Mouse (Mus musculus) liver, embryonic 14.5 days (tissue): ENCODE data around the gene Hoxd9. TPM values are rescaled to one million over a fixed set of nuclear protein-coding genes. Genes with fewer than 3 reads are reported as not detected.

Source experiments
- ATAC-seq: fragments of 200-750 bp; cut with Nextera tagmentation; 2 replicates; pipeline ENCODE4 v1.8.0; 2017; ENCODE audit warnings: moderate number of reproducible peaks, mild to moderate bottlenecking, moderate library complexity; ENCODE audit not compliant: insufficient read depth
- DNase-seq, 3 experiments: peaks; one replicate each; pipeline ENCODE4 v3.0.0-alpha.2; 2012 to 2013; ENCODE audit warnings: low read depth in 3 of 3, low spot score in 3 of 3
- H3K27ac ChIP-seq: fragments of 300-500 bp; sonication (generic); 2 replicates; pipeline ENCODE4 v1.5.1; 2014; ENCODE audit warnings: moderate library complexity, mild to moderate bottlenecking, control low read depth, inconsistent platforms
- H3K27me3 ChIP-seq: fragments of 300-500 bp; sonication (generic); 2 replicates; pipeline ENCODE4 v1.6.1; 2014; ENCODE audit warnings: mild to moderate bottlenecking, low read length, moderate library complexity; ENCODE audit not compliant: control insufficient read depth, insufficient read depth
- H3K36me3 ChIP-seq: fragments of 300-500 bp; sonication (generic); replicated peaks from 2 replicates; pipeline ENCODE4 v1.6.1; 2014; ENCODE audit warnings: low read depth; ENCODE audit not compliant: control insufficient read depth, insufficient read depth
- H3K4me1 ChIP-seq, 2 experiments: fragments of 200-500 bp in 1 of 2; fragments of 300-500 bp in 1 of 2; sonication (generic) in 1 of 2; replicated peaks; 2 replicates each; pipeline ENCODE4 v1.6.1; 2012 to 2014; ENCODE audit warnings: antibody characterized with exemption in 1 of 2, inconsistent platforms in 1 of 2, low read length in 1 of 2; ENCODE audit not compliant: control insufficient read depth in 2 of 2, insufficient read depth in 2 of 2
- H3K4me2 ChIP-seq: fragments of 300-500 bp; sonication (generic); 2 replicates; pipeline ENCODE4 v1.6.1; 2014; ENCODE audit warnings: low read depth, mild to moderate bottlenecking, control low read depth, moderate library complexity
- H3K4me3 ChIP-seq, 2 experiments: fragments of 200-500 bp in 1 of 2; fragments of 300-500 bp in 1 of 2; sonication (generic) in 1 of 2; 2 replicates each; pipeline ENCODE4 v1.5.1; 2012 to 2014; ENCODE audit warnings: low read depth in 2 of 2, low read length in 2 of 2, mild to moderate bottlenecking in 2 of 2, control low read depth in 1 of 2, inconsistent platforms in 1 of 2, moderate library complexity in 1 of 2; ENCODE audit not compliant: insufficient read depth in 1 of 2
- H3K9ac ChIP-seq: fragments of 300-500 bp; sonication (generic); replicated peaks from 2 replicates; pipeline ENCODE4 v1.6.1; 2014; ENCODE audit warnings: mild to moderate bottlenecking, control low read depth, moderate library complexity
- H3K9me3 ChIP-seq: fragments of 300-500 bp; sonication (generic); 2 replicates; pipeline ENCODE4 v1.6.1; 2016; ENCODE audit warnings: low read length, mixed read lengths; ENCODE audit not compliant: control insufficient read depth
- CTCF ChIP-seq: IDR thresholded peaks from 2 replicates; pipeline ENCODE4 v1.5.1; 2016; ENCODE audit warnings: antibody characterized with exemption, low read depth, control low read depth
- EP300 ChIP-seq: IDR thresholded peaks from 2 replicates; pipeline ENCODE4 v1.6.1; 2016; ENCODE audit warnings: antibody characterized with exemption, low read depth
- WGBS: fragments of 180-500 bp; shearing (Covaris S2); extraction: QIAGEN DNeasy Blood & Tissue Kit; methylation state at CpG from one replicate; pipeline ENCODE4 v1.1.7; 2014; ENCODE audit not compliant: insufficient replicate concordance; 5-methylcytosine and 5-hydroxymethylcytosine counted together
- polyA plus RNA-seq, 2 experiments: library from polyadenylated mRNA; depleted of rRNA in 1 of 2; stranded (reverse) in 1 of 2; unstranded in 1 of 2; fragments of >200 nt; fragmentation: Nextera tagmentation in 1 of 2; extraction: Ambion mirVana in 1 of 2; gene quantifications; 2 replicates each; pipeline versions ENCODE4 v1.2.1 to v1.2.3; 2012 to 2014

Hoxd9 gene
- polyA plus RNA-seq, 2 experiments, result 0.03 TPM; not detected in 1

- WGBS, result 7% methylated on average over 17 of the region's 17 CpGs
- Histone ChIP-seq H3K27me3 (peaks cover 97% of the 10 kb centered on the region), H3K4me1 (no peaks in the 10 kb centered on the region), H3K9me3 (no peaks in the 10 kb centered on the region), H3K4me2 (no peak overlapping the region), H3K27ac (no peak overlapping the region), H3K4me3 (no peak overlapping the region), H3K36me3 (no peaks in the 10 kb centered on the region), H3K9ac (no peak overlapping the region)
- ATAC-seq (no peak), DNase-seq (no peak)
- TF ChIP-seq CTCF, result peak; percentile 32; the same call in 1 of the 2 replicates
- no peak for TF ChIP-seq EP300
These were observed 11.1 kb upstream of the Hoxd9 start for GRCm38 (mm10) chr2:74686301-74686987.

- Histone ChIP-seq H3K36me3 (no peaks in the 10 kb centered on the region), H3K9me3 (no peaks in the 10 kb centered on the region), H3K4me1 (no peaks in the 10 kb centered on the region), H3K4me3 (no peak overlapping the region), H3K27me3 (peaks cover 97% of the 10 kb centered on the region), H3K27ac (no peak overlapping the region), H3K9ac (no peak overlapping the region), H3K4me2 (no peak overlapping the region)
- no peak for ATAC-seq
- no peak for DNase-seq
- TF ChIP-seq CTCF (no peak), EP300 (no peak)
- 1% methylated on average over 27 of the region's 27 CpGs for WGBS
These were observed 10.4 kb upstream of the Hoxd9 start for GRCm38 (mm10) chr2:74686988-74687697.

GRCm38 (mm10) chr2:74687698-74688555 lies 9.6 kb upstream of the Hoxd9 start:
- Histone ChIP-seq H3K4me1 (no peaks in the 10 kb centered on the region), H3K36me3 (no peaks in the 10 kb centered on the region), H3K27ac (no peak overlapping the region), H3K9me3 (no peaks in the 10 kb centered on the region), H3K4me3 (no peak overlapping the region), H3K27me3 (peaks cover 97% of the 10 kb centered on the region), H3K4me2 (no peak overlapping the region), H3K9ac (no peak overlapping the region)
- TF ChIP-seq EP300 (no peak), CTCF (no peak)
- ATAC-seq (no peak), DNase-seq (no peak)
- WGBS, result 2% methylated on average over 31 of the region's 31 CpGs

GRCm38 (mm10) chr2:74688795-74689573 lies 8.5 kb upstream of the Hoxd9 start:
- Histone ChIP-seq H3K4me3 (no peak overlapping the region), H3K4me2 (no peak overlapping the region)
- WGBS, result 3% methylated on average over 12 of the region's 12 CpGs

More at GRCm38 (mm10) chr2:74688795-74689573, 8.5 kb upstream of the Hoxd9 start:
- Histone ChIP-seq H3K27ac (no peak overlapping the region), H3K4me1 (no peaks in the 10 kb centered on the region), H3K27me3 (peaks cover 97% of the 10 kb centered on the region), H3K9me3 (no peaks in the 10 kb centered on the region), H3K36me3 (no peaks in the 10 kb centered on the region), H3K9ac (no peak overlapping the region)
- no peak for TF ChIP-seq CTCF
- no peak for TF ChIP-seq EP300
- DNase-seq, result no peak
- ATAC-seq, result no peak
